Mouse (Mus musculus) heart, adult 2 months (tissue): ENCODE measurements at regions not wholly inside any gene's neighbourhood (a gene's known extent, or its start where the extent isn't known, plus 50 kb on each side); places are given as distances from the start of the nearest gene placed in this dataset.

Source experiments
- CTCF ChIP-seq: fragments of 200-600 bp; IDR thresholded peaks from 2 replicates; pipeline ENCODE4 v1.8.1; 2022; ENCODE audit warnings: antibody characterized with exemption, mild to moderate bottlenecking, moderate library complexity
- EP300 ChIP-seq: fragments of 200-500 bp; IDR thresholded peaks from 2 replicates; pipeline ENCODE4 v1.6.1; 2011; ENCODE audit warnings: low read depth, low read length, control low read depth; ENCODE audit not compliant: insufficient read depth
- POLR2A ChIP-seq: fragments of 200-500 bp; IDR thresholded peaks from 2 replicates; pipeline ENCODE4 v1.6.1; 2011; ENCODE audit warnings: mild to moderate bottlenecking, low read depth, low read length, control low read depth; ENCODE audit not compliant: insufficient read depth

- no peak for TF ChIP-seq CTCF
- no peak for TF ChIP-seq POLR2A
- TF ChIP-seq EP300 = no peak
Observed at GRCm38 (mm10) chr8:10870423-10871055, 137.7 kb downstream of the Irs2 start.
